Mouse (Mus musculus): ENCODE results near the gene Dclk2.

DNA sequence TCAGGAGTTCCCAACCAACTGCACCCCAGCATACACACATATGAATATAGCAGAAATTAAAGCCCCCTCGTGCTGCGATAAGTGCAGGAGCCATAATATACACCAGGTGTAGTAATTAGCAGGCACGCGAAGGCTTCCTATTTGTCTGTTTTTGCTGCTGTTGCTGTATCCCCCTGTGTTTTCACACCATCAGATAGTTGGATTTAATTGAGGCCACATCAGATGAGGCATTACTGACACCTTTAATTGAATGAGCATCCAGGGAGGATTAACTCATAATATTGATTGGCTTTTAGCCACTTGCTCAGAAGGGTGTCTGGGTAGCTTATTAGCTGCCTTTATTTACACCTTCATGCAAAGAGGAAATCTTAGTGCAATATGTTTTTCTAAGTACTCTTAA, 180.9 kb downstream of the Dclk2 start:
- no peak for TF ChIP-seq CTCF (conservative IDR thresholded peaks at IDR 0.05; ENCODE audit: insufficient read depth, insufficient read length, low read depth, low read length)
- no peak for TF ChIP-seq POLR2A (IDR thresholded peaks at IDR 0.05; ENCODE audit: low read depth, low read length)

Measured in kidney, adult 2 months (tissue).